Mouse (Mus musculus): ENCODE results near the gene Pla2g4a.

DNA sequence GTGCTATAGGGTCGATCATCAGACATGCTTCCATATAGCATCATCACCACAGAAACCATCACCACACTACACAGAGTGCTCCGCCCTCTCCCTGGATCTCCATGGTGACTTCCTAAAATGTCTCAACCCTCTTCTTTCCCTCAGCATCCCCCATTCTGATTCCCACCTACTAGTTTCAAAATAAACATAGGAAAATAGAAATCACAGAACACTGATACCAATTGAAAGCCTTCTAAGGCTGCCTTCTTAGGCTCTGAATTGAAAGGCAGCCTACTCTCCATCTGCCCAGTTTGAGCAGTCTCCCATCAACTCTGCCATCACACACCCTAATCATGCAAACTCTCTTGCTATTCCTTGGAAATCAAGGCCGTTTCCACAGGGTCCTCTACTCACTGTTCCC lies 94.9 kb downstream of the Pla2g4a start:
- TF ChIP-seq CTCF (IDR thresholded peaks at IDR 0.05; ENCODE audit: extremely low read depth, insufficient read length, insufficient replicate concordance, low read depth, low read length) (no peak), POLR2A (IDR thresholded peaks at IDR 0.05; ENCODE audit: low read depth, low read length) (no peak)
